Mouse (Mus musculus) heart, postnatal 0 days (tissue): ENCODE data around the gene Dlg2.

Experiments
- CTCF ChIP-seq: IDR thresholded peaks from 2 replicates; pipeline ENCODE4 v1.5.1; 2016; ENCODE audit warnings: antibody characterized with exemption, control low read depth, low read depth
- EP300 ChIP-seq: IDR thresholded peaks from 2 replicates; pipeline ENCODE4 v1.6.1; 2016; ENCODE audit warnings: antibody characterized with exemption, low read depth

DNA sequence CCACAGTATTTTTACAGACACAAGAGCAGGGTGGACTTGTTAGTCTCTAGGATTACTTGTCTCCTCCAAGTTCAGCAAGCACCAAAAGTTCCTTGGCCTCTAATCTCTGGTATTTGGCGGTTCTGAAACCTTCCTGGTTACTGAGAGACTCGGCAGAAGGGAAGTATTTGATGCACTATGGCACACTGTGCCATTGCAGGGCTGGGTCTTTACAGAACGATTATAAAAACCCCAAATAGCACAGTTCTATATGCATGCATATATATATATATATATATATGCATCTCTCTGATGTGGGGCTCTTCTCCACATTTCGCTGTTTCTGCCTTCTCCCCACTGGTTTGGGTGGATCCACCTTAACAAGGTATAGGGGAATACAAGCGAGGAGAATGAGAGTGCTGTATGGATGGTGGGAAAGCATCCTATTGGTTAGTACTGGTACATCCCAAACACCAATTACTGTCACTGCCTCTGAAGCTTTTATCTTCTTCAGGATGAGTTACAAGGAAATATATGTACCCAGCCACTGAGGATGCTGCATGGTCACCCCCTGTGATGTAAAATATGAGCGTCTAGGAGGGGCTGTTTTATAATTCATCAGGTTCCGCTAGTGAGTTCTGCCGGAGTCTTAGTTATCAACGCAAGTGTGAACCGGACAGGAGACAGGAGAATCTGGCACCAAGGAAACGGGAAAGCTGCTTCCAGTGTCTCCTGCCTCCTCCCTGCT lies 1758.2 kb downstream of the Dlg2 start:
- TF ChIP-seq CTCF (no peak), EP300 (no peak)
